Mouse (Mus musculus): ENCODE results near the gene Caap1.

Caap1 gene

GRCm38 (mm10) chr4:94515366-94515765, 41.2 kb downstream of the Caap1 start:
- no peak for DNase-seq (ENCODE audit: low read depth)

- no peak for DNase-seq (ENCODE audit: low read depth)
These were observed 79.7 kb downstream of the Caap1 start for GRCm38 (mm10) chr4:94476749-94477399.

- no peak for DNase-seq (ENCODE audit: low read depth)
These were observed 83.3 kb downstream of the Caap1 start for GRCm38 (mm10) chr4:94473286-94473685.

GRCm38 (mm10) chr4:94459424-94459823, 97.2 kb downstream of the Caap1 start:
- DNase-seq (ENCODE audit: low read depth): no peak

- DNase-seq (ENCODE audit: low read depth): no peak
These were observed 101.7 kb downstream of the Caap1 start for GRCm38 (mm10) chr4:94454857-94455256.

All from c-Kit-positive CD71-negative TER-119-negative erythroid progenitor cells, embryonic 14.5 days (primary cell).